Mouse (Mus musculus): ENCODE results near the gene Bmper. TPM values are rescaled to one million over a fixed set of nuclear protein-coding genes. Genes with fewer than 3 reads are reported as not detected.

Bmper gene
- polyA plus RNA-seq, 1 experiment from 2014 or later: 6.9 TPM

GRCm38 (mm10) chr9:23219754-23220153 is 3.1 kb upstream of the Bmper start:
- Histone ChIP-seq H3K27me3 (ENCODE audit: control insufficient read depth, insufficient read depth, low read length) (peaks cover 3% of the 10 kb centered on the region; the same call in 1 of the 2 replicates), H3K4me1 (ENCODE audit: control insufficient read depth, insufficient read depth, low read length) (no peaks in the 10 kb centered on the region), H3K36me3 (ENCODE audit: control insufficient read depth, insufficient read depth, low read length) (no peaks in the 10 kb centered on the region), H3K27ac (ENCODE audit: low read length) (no peak overlapping the region), H3K4me2 (replicated peaks; ENCODE audit: low read depth, low read length) (no peak overlapping the region), H3K9me3 (ENCODE audit: control insufficient read depth, low read depth, low read length) (no peaks in the 10 kb centered on the region), H3K4me3 (ENCODE audit: low read depth, low read length) (no peak overlapping the region), H3K9ac (replicated peaks; ENCODE audit: low read depth, low read length) (no peak overlapping the region)
- ATAC-seq (ENCODE audit: insufficient number of reproducible peaks, insufficient read depth, low FRiP score, low read depth): no peak
- 66% methylated on average over 3 of the region's 3 CpGs for WGBS

DNA sequence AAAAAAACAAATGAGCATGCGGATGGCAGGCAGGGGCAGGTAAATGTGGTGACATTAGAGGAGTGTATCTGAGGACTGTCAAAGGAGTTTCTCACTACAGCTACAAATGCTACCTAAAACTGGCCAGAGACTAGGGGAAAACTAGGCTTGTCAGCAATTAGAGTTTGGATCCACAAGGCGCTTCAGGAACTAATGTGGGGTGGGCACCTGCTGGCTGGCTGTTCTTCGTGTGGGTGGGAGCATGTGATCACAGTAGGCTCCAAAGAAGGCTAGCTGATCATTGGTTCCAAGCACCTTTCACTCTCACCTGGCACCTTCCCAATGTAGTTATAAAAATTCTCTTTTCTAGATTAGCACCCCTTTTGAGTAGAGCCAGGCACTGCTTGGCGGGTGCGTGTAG is 900 bp upstream of the Bmper start:
- Histone ChIP-seq H3K27ac (ENCODE audit: low read length) (no peak overlapping the region), H3K9me3 (ENCODE audit: control insufficient read depth, low read depth, low read length) (no peaks in the 10 kb centered on the region), H3K4me3 (ENCODE audit: low read depth, low read length) (peak overlapping the region; percentile 65), H3K9ac (replicated peaks; ENCODE audit: low read depth, low read length) (0 out of 2 replicates have a peak overlapping the region, but pooled peaks have one; percentile 57), H3K4me1 (ENCODE audit: control insufficient read depth, insufficient read depth, low read length) (no peaks in the 10 kb centered on the region), H3K4me2 (replicated peaks; ENCODE audit: low read depth, low read length) (peak overlapping the region; percentile 96), H3K27me3 (ENCODE audit: control insufficient read depth, insufficient read depth, low read length) (peaks cover 10% of the 10 kb centered on the region; the same call in 1 of the 2 replicates), H3K36me3 (ENCODE audit: control insufficient read depth, insufficient read depth, low read length) (no peaks in the 10 kb centered on the region)
- no peak for ATAC-seq (ENCODE audit: insufficient number of reproducible peaks, insufficient read depth, low FRiP score, low read depth)
- WGBS: 19% methylated on average over 5 of the region's 5 CpGs

GRCm38 (mm10) chr9:23222492-23222840 is 410 bp upstream of the Bmper start:
- Histone ChIP-seq H3K9me3 (ENCODE audit: control insufficient read depth, low read depth, low read length) (no peaks in the 10 kb centered on the region), H3K4me1 (ENCODE audit: control insufficient read depth, insufficient read depth, low read length) (no peaks in the 10 kb centered on the region), H3K27me3 (ENCODE audit: control insufficient read depth, insufficient read depth, low read length) (peaks cover 10% of the 10 kb centered on the region; the same call in 1 of the 2 replicates), H3K4me2 (replicated peaks; ENCODE audit: low read depth, low read length) (peak overlapping the region; percentile 96), H3K27ac (ENCODE audit: low read length) (no peak overlapping the region), H3K36me3 (ENCODE audit: control insufficient read depth, insufficient read depth, low read length) (no peaks in the 10 kb centered on the region), H3K9ac (replicated peaks; ENCODE audit: low read depth, low read length) (peak overlapping the region; percentile 57), H3K4me3 (ENCODE audit: low read depth, low read length) (peak overlapping the region; percentile 65)
- WGBS: under 1% methylated on average over 26 of the region's 26 CpGs
- ATAC-seq (ENCODE audit: insufficient number of reproducible peaks, insufficient read depth, low FRiP score, low read depth): peak; percentile 64; the same call in 1 of the 2 replicates

- under 1% methylated on average over 29 of the region's 29 CpGs for WGBS
- no peaks in the 10 kb centered on the region for H3K36me3 ChIP-seq (ENCODE audit: control insufficient read depth, insufficient read depth, low read length)
- ATAC-seq (ENCODE audit: insufficient number of reproducible peaks, insufficient read depth, low FRiP score, low read depth): no peak
Observed at GRCm38 (mm10) chr9:23223549-23224077, 737 bp downstream of the Bmper start.

GRCm38 (mm10) chr9:23233464-23234121 is 10.7 kb downstream of the Bmper start:
- Histone ChIP-seq H3K27ac (ENCODE audit: low read length) (no peak overlapping the region), H3K9ac (replicated peaks; ENCODE audit: low read depth, low read length) (no peak overlapping the region), H3K9me3 (ENCODE audit: control insufficient read depth, low read depth, low read length) (no peaks in the 10 kb centered on the region), H3K27me3 (ENCODE audit: control insufficient read depth, insufficient read depth, low read length) (no peaks in the 10 kb centered on the region), H3K36me3 (ENCODE audit: control insufficient read depth, insufficient read depth, low read length) (no peaks in the 10 kb centered on the region), H3K4me1 (ENCODE audit: control insufficient read depth, insufficient read depth, low read length) (no peaks in the 10 kb centered on the region), H3K4me3 (ENCODE audit: low read depth, low read length) (no peak overlapping the region), H3K4me2 (replicated peaks; ENCODE audit: low read depth, low read length) (no peak overlapping the region)
- WGBS: 57% methylated on average over 8 of the region's 8 CpGs
- no peak for ATAC-seq (ENCODE audit: insufficient number of reproducible peaks, insufficient read depth, low FRiP score, low read depth)

More at GRCm38 (mm10) chr9:23223549-23224077, 737 bp downstream of the Bmper start:
- H3K4me1 ChIP-seq (ENCODE audit: control insufficient read depth, insufficient read depth, low read length): no peaks in the 10 kb centered on the region
- no peaks in the 10 kb centered on the region for H3K9me3 ChIP-seq (ENCODE audit: control insufficient read depth, low read depth, low read length)
- H3K27ac ChIP-seq (ENCODE audit: low read length): no peak overlapping the region
- H3K4me2 ChIP-seq (replicated peaks; ENCODE audit: low read depth, low read length): peak overlapping the region; percentile 96
- H3K4me3 ChIP-seq (ENCODE audit: low read depth, low read length): peak overlapping the region; percentile 65
- peak overlapping the region; percentile 57; the same call in 1 of the 2 replicates for H3K9ac ChIP-seq (replicated peaks; ENCODE audit: low read depth, low read length)
- peaks cover 13% of the 10 kb centered on the region; the same call in 1 of the 2 replicates for H3K27me3 ChIP-seq (ENCODE audit: control insufficient read depth, insufficient read depth, low read length)

DNA sequence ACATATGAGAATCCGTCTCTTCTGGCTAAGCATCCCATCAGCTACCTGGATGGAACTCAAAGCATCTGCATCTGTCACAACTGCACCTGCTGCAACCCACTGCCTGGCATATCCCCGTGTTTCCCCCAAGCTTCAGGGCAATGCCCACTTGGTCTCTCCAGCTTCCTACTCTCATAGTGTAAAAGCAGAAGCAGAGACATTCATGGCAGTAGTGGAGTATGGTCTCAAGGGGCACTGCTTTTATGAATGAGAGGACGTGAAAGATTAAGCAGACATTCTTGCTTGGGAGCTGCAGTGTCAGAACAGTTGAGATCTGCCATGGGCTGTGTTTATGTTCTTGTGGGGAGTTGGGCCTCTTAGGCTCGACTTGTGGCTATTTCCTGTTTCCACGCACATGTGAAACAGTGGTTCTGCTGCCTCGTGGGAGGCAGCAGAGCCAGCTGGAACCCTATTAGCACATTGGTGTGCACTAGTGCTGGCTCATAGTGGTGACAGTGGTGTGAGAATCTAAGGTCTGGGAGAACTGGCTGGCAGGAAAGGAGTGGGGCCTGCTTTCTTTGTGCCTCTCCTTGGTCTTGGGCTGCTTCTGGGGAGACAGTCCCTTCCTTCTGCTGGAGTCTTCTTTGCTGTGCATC is 12.6 kb downstream of the Bmper start:
- no peaks in the 10 kb centered on the region for H3K27me3 ChIP-seq (ENCODE audit: control insufficient read depth, insufficient read depth, low read length)
- H3K9ac ChIP-seq (replicated peaks; ENCODE audit: low read depth, low read length): no peak overlapping the region
- no peak for ATAC-seq (ENCODE audit: insufficient number of reproducible peaks, insufficient read depth, low FRiP score, low read depth)
- WGBS: 44% methylated on average over 6 of the region's 6 CpGs
- H3K4me2 ChIP-seq (replicated peaks; ENCODE audit: low read depth, low read length): no peak overlapping the region
- H3K27ac ChIP-seq (ENCODE audit: low read length): no peak overlapping the region
- H3K9me3 ChIP-seq (ENCODE audit: control insufficient read depth, low read depth, low read length): no peaks in the 10 kb centered on the region
- no peak overlapping the region for H3K4me3 ChIP-seq (ENCODE audit: low read depth, low read length)
- H3K4me1 ChIP-seq (ENCODE audit: control insufficient read depth, insufficient read depth, low read length): no peaks in the 10 kb centered on the region
- no peaks in the 10 kb centered on the region for H3K36me3 ChIP-seq (ENCODE audit: control insufficient read depth, insufficient read depth, low read length)

GRCm38 (mm10) chr9:23236635-23237279 is 13.9 kb downstream of the Bmper start:
- H3K9me3 ChIP-seq (ENCODE audit: control insufficient read depth, low read depth, low read length): no peaks in the 10 kb centered on the region
- H3K4me2 ChIP-seq (replicated peaks; ENCODE audit: low read depth, low read length): no peak overlapping the region
- WGBS: 58% methylated on average over 6 of the region's 6 CpGs
- H3K4me3 ChIP-seq (ENCODE audit: low read depth, low read length): no peak overlapping the region
- no peaks in the 10 kb centered on the region for H3K4me1 ChIP-seq (ENCODE audit: control insufficient read depth, insufficient read depth, low read length)
- ATAC-seq (ENCODE audit: insufficient number of reproducible peaks, insufficient read depth, low FRiP score, low read depth): no peak
- H3K27ac ChIP-seq (ENCODE audit: low read length): no peak overlapping the region
- H3K36me3 ChIP-seq (ENCODE audit: control insufficient read depth, insufficient read depth, low read length): no peaks in the 10 kb centered on the region
- no peaks in the 10 kb centered on the region for H3K27me3 ChIP-seq (ENCODE audit: control insufficient read depth, insufficient read depth, low read length)
- H3K9ac ChIP-seq (replicated peaks; ENCODE audit: low read depth, low read length): no peak overlapping the region

GRCm38 (mm10) chr9:23239011-23239410 is 16.1 kb downstream of the Bmper start:
- Histone ChIP-seq H3K9me3 (ENCODE audit: control insufficient read depth, low read depth, low read length) (no peaks in the 10 kb centered on the region), H3K4me2 (replicated peaks; ENCODE audit: low read depth, low read length) (no peak overlapping the region), H3K36me3 (ENCODE audit: control insufficient read depth, insufficient read depth, low read length) (no peaks in the 10 kb centered on the region), H3K9ac (replicated peaks; ENCODE audit: low read depth, low read length) (no peak overlapping the region), H3K4me1 (ENCODE audit: control insufficient read depth, insufficient read depth, low read length) (no peaks in the 10 kb centered on the region), H3K27me3 (ENCODE audit: control insufficient read depth, insufficient read depth, low read length) (no peaks in the 10 kb centered on the region), H3K4me3 (ENCODE audit: low read depth, low read length) (no peak overlapping the region), H3K27ac (ENCODE audit: low read length) (no peak overlapping the region)
- 54% methylated on average over 2 of the region's 2 CpGs for WGBS
- no peak for ATAC-seq (ENCODE audit: insufficient number of reproducible peaks, insufficient read depth, low FRiP score, low read depth)
